Mouse (Mus musculus) yolk sac, embryonic 10.5 days (tissue): ENCODE data around the gene Mrpl19.
A peak's percentile ranks its signal among the peaks of the same experiment; 100 is the strongest.

Experiments used
- DNase-seq: peaks from one replicate; pipeline ENCODE4 v3.0.0-alpha.2; 2017; ENCODE audit warnings: low spot score

The Mrpl19 gene

DNA sequence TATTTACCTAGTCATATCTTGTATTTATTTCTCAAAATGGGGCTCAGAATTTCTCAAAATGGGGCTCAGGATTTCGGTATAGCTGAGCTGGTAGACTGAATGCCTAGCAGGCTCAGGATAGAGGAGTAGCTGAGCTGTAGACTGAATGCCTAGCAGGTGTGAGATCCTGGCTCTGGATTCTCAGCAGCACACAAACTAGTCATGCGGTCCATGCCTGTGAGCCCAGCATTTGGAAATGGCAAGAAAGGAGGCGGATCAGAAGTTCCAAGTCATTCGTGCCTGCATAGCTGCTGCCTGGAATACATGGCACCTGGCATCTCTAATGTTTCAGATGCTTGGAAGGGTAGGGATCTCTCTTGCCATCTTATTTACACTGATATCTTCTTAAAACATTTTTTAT lies 36.4 kb downstream of the Mrpl19 start:
- DNase-seq: no peak

DNA sequence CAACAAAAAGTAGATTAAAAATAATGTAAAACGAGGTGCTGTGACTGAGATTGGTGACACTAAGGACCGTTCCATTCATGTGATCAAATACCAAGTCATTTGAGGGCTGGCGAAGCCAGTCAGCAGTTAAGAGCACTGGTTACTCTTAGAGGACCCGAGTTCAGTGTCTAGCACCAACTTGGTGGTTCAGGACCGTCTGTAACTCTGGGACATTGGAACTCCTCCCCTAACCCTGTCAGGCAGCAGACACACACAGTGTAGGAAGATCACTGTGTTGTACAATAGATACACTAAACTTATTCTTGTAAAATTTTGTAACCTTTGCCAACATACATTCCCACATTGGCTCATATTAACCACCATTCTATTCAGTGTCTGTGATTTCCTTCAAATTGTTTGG lies 41.5 kb downstream of the Mrpl19 start:
- no peak for DNase-seq

DNA sequence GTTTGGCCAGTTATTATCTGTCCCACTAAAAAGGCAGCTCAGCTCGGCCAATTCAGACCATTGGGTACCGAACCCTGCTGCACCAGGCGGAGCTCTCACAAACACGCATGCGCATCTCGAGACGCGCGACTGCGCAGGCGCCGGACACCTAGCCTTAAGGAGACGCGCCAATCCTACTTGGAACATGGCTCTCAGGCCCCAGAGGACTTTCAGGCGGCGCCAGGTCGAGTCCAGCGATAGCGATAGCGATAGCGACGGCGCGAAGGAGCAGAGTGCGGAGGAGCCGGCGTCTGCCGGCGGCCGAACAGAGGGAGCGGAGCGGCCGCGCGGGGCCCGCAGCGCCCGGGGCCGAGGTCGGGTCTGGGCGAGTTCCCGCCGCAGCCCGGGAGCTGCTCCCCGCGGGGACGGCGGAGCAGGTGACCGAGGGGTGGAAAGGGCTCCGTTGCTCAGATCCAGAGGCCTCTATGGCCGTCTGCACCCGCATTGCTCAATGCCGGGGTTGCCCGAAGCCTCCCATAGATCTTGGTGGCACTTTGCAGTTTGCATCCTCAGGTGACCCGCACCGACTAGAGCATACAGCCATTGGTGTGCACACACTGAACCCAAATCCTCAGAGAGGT lies 42.1 kb downstream of the Mrpl19 start, which contains the start of gene Gcfc2:
Gcfc2 (plus strand) TSS at position 147 of the 620 bp plus-strand sequence.
- DNase-seq: peak; percentile 92

DNA sequence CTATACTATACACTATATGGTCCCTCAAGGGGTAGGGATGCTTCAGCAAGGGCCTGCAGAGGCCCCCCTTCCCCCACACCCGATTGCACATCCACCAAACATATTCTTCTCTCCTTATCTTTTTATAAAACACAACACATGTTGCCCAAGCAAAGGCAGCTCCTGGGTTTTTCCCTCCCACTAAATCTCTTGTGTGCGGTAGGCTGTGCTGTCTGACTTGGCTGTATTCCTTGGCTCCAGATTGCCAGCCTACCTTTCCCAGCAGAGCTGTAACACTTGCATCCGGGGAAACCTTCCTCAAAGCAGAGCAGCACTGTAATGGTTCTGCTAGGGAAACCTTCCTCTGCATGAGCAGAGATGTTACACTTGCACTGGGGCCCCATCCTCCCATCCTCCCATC lies 53.6 kb downstream of the Mrpl19 start:
- DNase-seq: no peak

DNA sequence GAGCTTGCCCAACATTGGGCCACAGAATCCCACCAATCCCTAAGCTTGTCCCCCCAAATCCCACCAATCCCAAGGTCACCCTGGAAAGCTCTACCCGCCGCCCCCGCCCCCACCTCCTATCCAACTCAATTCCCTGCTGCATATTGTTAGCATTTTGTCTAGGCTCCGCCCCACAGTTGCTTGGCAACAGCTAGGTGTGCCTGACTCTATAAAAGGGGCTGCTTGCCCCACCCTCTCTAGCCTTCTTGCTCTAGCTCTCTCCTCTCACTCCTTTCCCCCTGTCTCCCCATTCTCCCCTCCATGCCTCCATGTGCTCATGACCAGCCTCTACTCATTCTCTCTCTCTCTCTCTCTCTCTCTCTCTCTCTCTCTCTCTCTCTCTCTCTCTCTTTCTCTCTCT lies 54.0 kb downstream of the Mrpl19 start:
- DNase-seq: no peak

DNA sequence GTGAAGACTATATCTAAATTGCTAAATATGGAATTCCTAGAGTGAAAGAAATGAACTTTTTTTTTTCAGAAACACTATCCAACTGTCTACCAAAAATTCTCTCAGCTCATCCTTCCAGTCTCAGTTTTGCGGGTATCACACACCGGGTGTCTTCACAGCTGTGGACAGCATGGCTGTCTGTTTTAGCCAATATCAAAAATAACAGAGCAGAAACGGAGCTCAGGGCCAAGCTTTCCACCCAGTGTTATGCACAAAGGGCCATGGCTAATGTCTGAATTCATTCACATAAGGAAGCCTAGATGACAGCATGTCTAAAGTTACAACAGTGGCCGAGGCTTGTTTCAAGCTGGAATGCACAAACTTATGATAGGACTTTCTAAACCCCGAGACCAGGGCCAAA lies 54.5 kb downstream of the Mrpl19 start:
- DNase-seq: no peak

DNA sequence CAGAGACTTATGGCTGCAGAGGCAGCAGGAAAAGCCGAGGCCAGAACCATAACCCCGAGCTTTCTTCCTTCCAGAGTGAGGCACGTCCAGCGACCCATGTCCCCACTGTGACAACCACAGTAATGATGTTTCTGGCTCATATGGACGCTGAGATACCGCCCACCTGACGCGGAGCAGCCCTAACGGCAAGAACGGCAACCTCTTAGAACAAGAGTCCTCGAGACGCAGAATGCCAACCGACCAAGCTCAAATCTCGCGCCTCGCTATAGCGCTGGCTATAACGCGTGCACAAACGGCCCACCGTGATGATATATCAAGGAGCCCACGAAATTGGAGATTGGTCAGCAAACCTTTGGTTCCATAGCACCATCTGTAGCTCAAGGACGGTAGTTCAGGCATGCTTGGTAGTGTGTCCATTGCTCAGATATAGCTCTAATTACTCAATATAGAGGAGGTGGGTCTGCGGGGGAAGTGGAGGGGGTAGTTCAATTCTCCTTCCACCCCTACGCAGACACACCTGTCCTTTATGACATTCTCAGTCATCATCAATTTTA lies 55.4 kb downstream of the Mrpl19 start:
- DNase-seq: no peak
